Mouse (Mus musculus): Measurements from ENCODE around the gene Cfl1. TPM values are rescaled to one million over a fixed set of nuclear protein-coding genes. Genes with fewer than 3 reads are reported as not detected.

The Cfl1 gene
- total RNA-seq, 4 experiments from 2014 or later = 711 to 770 (median 737) TPM

- no peak for DNase-seq
These were observed 48.5 kb downstream of the Cfl1 start for GRCm38 (mm10) chr19:5538786-5539185.

DNA sequence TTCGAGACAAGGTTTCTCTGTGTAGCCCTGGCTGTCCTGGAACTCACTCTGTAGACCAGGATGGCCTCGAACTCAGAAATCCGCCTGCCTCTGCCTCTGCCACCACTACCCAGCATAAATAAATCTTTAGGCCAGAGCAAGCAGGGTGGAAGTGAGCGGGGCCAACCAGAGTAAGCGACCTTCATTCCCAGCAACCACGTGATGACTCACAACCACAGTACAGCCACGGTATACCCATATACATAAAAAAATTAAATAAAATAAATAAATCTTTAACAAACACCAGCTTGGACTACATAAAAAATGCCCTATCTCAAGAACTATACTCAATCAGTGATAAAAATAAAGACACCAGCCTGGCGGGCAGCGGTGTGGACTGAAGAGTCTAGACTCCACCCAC, 53.1 kb downstream of the Cfl1 start:
- DNase-seq = no peak

- no peak for DNase-seq
These were observed 53.8 kb downstream of the Cfl1 start for GRCm38 (mm10) chr19:5544031-5544430.

Other genes with a start within 250 kb of the Cfl1 start
- 10 to 100 TPM; 23.9 to 35.0 (median 29.7) TPM for gene Pacs1, start 217.3 kb upstream of the Cfl1 start, total RNA-seq (2022)
- gene Sf3b2, start 195.0 kb upstream of the Cfl1 start, total RNA-seq (2022) = 100 to 1,000 TPM; 179 to 198 (median 191) TPM
- gene Gal3st3, start 192.1 kb upstream of the Cfl1 start, total RNA-seq (2022) = under 1 TPM; 0.09 to 0.62 (median 0.30) TPM
- not detected for gene Catsper1, start 154.7 kb upstream of the Cfl1 start, total RNA-seq (2022)
- gene Cst6, start 140.9 kb upstream of the Cfl1 start, total RNA-seq (2022) = 10 to 100 TPM in 2 of 4 experiments, 1 to 10 TPM in 2; 1.2 to 14.6 (median 6.8) TPM
- 10 to 100 TPM; 22.2 to 26.7 (median 25.2) TPM for gene Eif1ad, start 123.7 kb upstream of the Cfl1 start, total RNA-seq (2022)
- 100 to 1,000 TPM; 130 to 147 (median 140) TPM for gene Banf1, start 123.3 kb upstream of the Cfl1 start, total RNA-seq (2022)
- gene Sart1, start 101.8 kb upstream of the Cfl1 start, total RNA-seq (2022) = 100 to 1,000 TPM in 2 of 4 experiments, 10 to 100 TPM in 2; 75.2 to 101 (median 98.6) TPM
- gene Tsga10ip, start 87.9 kb upstream of the Cfl1 start, total RNA-seq (2022) = under 1 TPM in 1 of 4 experiments, not detected in 3; 0.17 TPM
- 100 to 1,000 TPM; 272 to 295 (median 289) TPM for gene Drap1, start 65.5 kb upstream of the Cfl1 start, total RNA-seq (2022)
- 10 to 100 TPM; 52.2 to 59.2 (median 52.8) TPM for gene AI837181, start 65.3 kb upstream of the Cfl1 start, total RNA-seq (2022)
- gene Fosl1, start 42.9 kb upstream of the Cfl1 start, total RNA-seq (2022) = under 1 TPM in 3 of 4 experiments, not detected in 1; 0.22 to 0.86 (median 0.56) TPM
- 10 to 100 TPM in 3 of 4 experiments, 1 to 10 TPM in 1; 8.9 to 12.4 (median 11.4) TPM for gene Ccdc85b, start 32.6 kb upstream of the Cfl1 start, total RNA-seq (2022)
- 100 to 1,000 TPM in 2 of 4 experiments, 10 to 100 TPM in 2; 95.6 to 139 (median 110) TPM for gene Fibp, start 29.8 kb upstream of the Cfl1 start, total RNA-seq (2022)
- gene Ctsw, start 21.9 kb upstream of the Cfl1 start, total RNA-seq (2022) = 1 to 10 TPM; 1.1 to 2.2 (median 1.6) TPM
- gene Efemp2, start 16.5 kb upstream of the Cfl1 start, total RNA-seq (2022) = 100 to 1,000 TPM in 2 of 4 experiments, 10 to 100 TPM in 2; 64.9 to 173 (median 105) TPM
- gene Mus81, start 2.1 kb upstream of the Cfl1 start, total RNA-seq (2022) = 10 to 100 TPM; 25.8 to 40.4 (median 33.8) TPM
- 10 to 100 TPM in 1 of 4 experiments, 1 to 10 TPM in 3; 2.2 to 10.4 (median 5.4) TPM for gene 1700020D05Rik, start 13.3 kb downstream of the Cfl1 start, total RNA-seq (2022)
- 10 to 100 TPM; 13.4 to 35.0 (median 23.9) TPM for gene Snx32, start 20.1 kb downstream of the Cfl1 start, total RNA-seq (2022)
- gene Ovol1, start 70.2 kb downstream of the Cfl1 start, total RNA-seq (2022) = not detected
- 10 to 100 TPM; 10.8 to 15.7 (median 13.1) TPM for gene Ap5b1, start 77.6 kb downstream of the Cfl1 start, total RNA-seq (2022)
- gene Rnaseh2c, start 111.4 kb downstream of the Cfl1 start, total RNA-seq (2022) = 100 to 1,000 TPM; 123 to 156 (median 130) TPM
- gene Kat5, start 119.8 kb downstream of the Cfl1 start, total RNA-seq (2022) = 10 to 100 TPM; 71.6 to 90.4 (median 76.6) TPM
- gene Rela, start 147.0 kb downstream of the Cfl1 start, total RNA-seq (2022) = 100 to 1,000 TPM in 2 of 4 experiments, 10 to 100 TPM in 2; 90.0 to 114 (median 96.4) TPM
- gene Sipa1, start 173.3 kb downstream of the Cfl1 start, total RNA-seq (2022) = 10 to 100 TPM; 40.3 to 76.9 (median 57.8) TPM
- 10 to 100 TPM; 40.8 to 53.6 (median 46.3) TPM for gene Map3k11, start 198.3 kb downstream of the Cfl1 start, total RNA-seq (2022)
- 100 to 1,000 TPM in 3 of 4 experiments, 10 to 100 TPM in 1; 95.1 to 183 (median 136) TPM for gene Pcnx3, start 198.5 kb downstream of the Cfl1 start, total RNA-seq (2022)
- gene Kcnk7, start 213.9 kb downstream of the Cfl1 start, total RNA-seq (2022) = not detected
- gene Ehbp1l1, start 235.9 kb downstream of the Cfl1 start, total RNA-seq (2022) = 10 to 100 TPM; 24.9 to 39.2 (median 32.8) TPM
- gene Fam89b, start 239.2 kb downstream of the Cfl1 start, total RNA-seq (2022) = 10 to 100 TPM; 56.2 to 62.7 (median 57.0) TPM